Mouse (Mus musculus) urinary bladder, adult 2 months (tissue): ENCODE measurements around the gene Npas2. TPM values are rescaled to one million over a fixed set of nuclear protein-coding genes. Genes with fewer than 3 reads are reported as not detected.

Experiments used
- DNase-seq: peaks from one replicate; pipeline ENCODE4 v3.0.0; 2022; ENCODE audit warnings: low spot score
- polyA plus RNA-seq: library from polyadenylated mRNA; depleted of rRNA; stranded (reverse); fragments of >200 nt; gene quantifications from 2 replicates; pipeline ENCODE4 v1.2.3, GENCODE M21; 2012

Npas2 gene
- polyA plus RNA-seq, 1 experiment = 1.7 TPM

DNA sequence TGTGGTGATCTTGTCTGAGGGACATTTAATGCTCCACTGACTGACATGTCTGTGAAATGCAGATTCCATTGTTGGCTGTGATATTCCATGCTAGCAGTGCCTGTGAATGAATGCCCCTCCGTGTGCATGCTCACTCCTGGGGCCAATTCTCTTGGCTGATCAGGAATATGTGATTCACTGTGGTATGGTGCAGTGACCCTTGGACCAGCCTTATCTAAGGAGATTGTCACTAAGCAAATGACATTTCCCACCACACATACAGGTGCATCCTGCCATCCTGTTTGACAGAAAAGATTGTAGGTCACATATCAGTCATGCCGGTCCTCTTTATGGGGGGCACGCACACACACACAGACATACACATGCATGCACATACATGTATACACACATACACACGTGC lies 138.9 kb downstream of the Npas2 start:
- no peak for DNase-seq

GRCm38 (mm10) chr1:39335561-39336196 lies 142.1 kb downstream of the Npas2 start:
- DNase-seq = peak; percentile 17

DNA sequence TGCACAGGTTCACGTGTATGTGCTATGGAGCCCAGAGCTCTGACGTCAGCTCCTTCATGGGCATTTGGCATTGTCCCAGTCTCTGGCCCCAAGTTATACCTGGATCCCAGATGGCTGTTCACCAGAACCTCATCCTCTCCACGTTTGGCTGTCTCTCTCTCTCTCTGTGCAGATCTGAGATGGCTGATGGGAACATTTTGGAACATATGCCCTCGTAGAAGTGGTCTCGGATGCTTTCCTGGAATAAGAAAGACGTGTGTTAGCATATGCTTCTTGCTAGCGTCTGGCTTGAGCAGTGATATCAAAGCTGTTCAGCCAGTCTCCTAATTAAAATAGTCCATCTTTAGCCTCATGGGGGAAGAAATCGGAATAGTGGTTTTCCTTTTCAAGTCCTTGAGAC lies 143.3 kb downstream of the Npas2 start:
- no peak for DNase-seq

GRCm38 (mm10) chr1:39338831-39339230 lies 145.3 kb downstream of the Npas2 start:
- no peak for DNase-seq

- DNase-seq = no peak
Observed at GRCm38 (mm10) chr1:39339455-39339854, 145.9 kb downstream of the Npas2 start.

- no peak for DNase-seq
Observed at GRCm38 (mm10) chr1:39340156-39340555, 146.6 kb downstream of the Npas2 start.

DNA sequence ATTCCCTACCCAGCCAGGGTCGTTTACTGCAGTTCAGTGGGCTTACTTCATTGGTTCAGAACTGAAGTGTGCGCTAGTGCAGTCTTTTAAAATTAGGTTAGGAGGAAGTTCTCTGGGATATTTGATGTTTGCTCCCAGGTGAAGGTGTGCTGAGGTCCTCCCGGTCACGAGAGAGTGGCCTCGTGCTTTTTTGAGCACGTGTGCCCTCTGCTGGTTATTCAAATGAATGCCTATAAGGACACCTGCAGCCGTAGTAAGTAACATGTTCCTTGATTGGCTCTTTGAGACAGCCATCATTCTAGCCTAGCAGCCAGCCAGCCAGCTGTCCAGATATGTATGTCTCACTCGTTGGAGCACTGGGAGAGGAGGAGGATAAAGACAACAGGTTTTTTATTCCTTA lies 147.1 kb downstream of the Npas2 start:
- DNase-seq = peak; percentile 21

GRCm38 (mm10) chr1:39341807-39342206 lies 148.3 kb downstream of the Npas2 start:
- no peak for DNase-seq

DNA sequence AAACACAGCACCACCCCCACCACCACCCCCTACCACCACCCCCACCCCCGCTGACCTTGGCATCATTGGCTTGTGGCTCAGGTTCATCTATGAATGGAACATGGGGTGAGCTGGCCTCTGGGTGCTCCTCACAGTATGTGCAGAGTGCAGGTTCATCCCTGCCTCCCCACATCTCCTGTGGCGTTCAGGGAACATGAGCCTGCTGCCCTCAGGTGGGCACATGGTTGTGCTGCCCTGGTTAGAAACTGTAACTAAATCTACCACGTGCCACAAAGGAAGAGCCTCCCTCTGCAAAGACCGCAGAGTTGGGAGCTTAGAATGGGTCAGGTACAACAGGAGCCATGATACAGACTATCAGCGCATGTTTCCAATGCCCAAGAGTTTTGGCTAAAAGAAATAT lies 149.7 kb downstream of the Npas2 start:
- no peak for DNase-seq

DNA sequence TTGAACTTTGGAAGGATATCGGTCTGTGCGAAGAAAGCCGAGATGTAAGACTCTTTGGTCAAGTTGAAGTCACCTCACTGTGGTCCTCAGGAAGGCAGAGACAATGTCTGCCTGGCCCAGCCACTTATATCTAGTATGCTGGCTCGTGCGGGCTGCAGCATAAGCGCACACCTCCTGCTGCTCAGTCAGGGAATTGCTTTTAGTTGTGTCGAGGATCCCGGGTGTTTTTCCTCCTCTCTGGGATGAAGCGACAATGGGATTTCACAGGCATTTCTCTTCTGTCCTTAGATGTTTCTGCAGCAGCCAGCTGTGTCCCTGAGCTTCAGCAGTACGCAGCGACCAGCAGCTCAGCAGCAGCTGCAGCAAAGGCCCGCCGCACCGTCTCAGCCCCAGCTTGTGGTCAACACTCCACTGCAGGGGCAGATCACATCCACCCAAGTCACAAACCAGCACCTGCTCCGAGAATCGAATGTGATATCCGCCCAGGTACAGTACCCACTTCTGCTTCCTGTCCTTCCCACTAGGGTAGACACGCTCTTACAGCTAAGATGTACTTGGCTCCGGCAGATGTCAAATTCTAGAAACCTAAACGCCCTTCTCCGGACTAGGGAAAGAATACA lies 151.6 kb downstream of the Npas2 start:
- DNase-seq = peak; percentile 14

DNA sequence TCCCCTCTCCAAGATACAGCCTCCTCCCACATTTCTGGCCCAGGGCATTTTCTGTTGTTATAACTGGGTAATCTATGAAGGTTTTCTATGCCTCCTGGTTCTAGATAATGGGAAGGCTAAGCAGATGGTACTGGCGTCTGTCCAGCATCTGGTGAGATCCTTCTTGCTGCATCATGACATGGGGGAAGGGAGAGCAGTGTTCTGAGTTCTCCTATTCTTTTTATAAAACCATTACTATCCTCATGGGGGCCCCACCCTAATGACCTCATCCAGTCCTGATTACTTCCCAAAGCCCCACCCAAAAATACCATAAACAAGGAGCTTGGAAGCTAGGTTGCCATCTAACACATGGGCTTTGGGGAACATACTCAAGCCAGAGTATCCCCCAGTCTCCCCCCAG lies 155.5 kb downstream of the Npas2 start:
- DNase-seq = no peak

DNA sequence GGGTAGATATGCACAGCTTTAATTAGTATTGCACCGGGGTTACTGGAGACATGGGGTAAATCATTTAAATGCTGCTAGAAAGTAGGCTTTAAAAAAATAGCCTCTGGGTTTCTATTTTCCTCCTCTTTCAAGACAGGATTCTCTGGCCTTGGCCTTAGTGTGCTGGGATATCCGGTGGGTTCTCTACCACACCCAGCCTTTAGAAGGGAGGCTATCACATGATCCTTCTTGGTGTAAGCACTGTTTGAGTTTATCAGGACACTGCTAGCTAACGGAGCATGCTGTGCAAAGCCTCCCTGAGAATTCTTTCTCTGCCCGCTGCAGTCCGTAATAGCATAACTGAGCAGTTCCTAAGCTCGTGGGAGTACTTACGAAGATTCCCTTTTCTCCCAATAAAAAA lies 155.9 kb downstream of the Npas2 start:
- DNase-seq = no peak

GRCm38 (mm10) chr1:39361754-39362514 lies 168.4 kb downstream of the Npas2 start:
- DNase-seq = peak; percentile 18

- peak; percentile 15 for DNase-seq
Observed at GRCm38 (mm10) chr1:39362515-39362893, 169.0 kb downstream of the Npas2 start.

DNA sequence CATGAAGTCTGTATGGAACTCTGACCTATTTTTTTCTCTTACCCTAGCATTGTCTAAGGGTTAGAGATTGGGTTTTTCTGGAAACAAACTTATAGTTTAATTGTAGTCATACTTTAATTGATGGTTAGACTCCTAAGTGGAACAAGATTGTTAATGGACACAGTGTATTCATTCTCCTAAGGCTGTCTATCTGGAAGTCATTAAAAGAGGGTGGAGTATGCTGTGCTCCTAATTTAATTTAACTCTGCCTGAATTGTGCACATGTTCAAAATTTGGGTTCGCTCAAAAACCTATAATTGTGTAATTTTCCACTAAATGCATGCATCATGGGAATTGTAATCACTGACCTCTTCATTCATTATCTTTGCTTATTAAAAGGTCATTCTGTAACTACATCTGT lies 172.0 kb downstream of the Npas2 start:
- DNase-seq = no peak

GRCm38 (mm10) chr1:39367045-39367444 lies 173.5 kb downstream of the Npas2 start:
- DNase-seq = no peak

DNA sequence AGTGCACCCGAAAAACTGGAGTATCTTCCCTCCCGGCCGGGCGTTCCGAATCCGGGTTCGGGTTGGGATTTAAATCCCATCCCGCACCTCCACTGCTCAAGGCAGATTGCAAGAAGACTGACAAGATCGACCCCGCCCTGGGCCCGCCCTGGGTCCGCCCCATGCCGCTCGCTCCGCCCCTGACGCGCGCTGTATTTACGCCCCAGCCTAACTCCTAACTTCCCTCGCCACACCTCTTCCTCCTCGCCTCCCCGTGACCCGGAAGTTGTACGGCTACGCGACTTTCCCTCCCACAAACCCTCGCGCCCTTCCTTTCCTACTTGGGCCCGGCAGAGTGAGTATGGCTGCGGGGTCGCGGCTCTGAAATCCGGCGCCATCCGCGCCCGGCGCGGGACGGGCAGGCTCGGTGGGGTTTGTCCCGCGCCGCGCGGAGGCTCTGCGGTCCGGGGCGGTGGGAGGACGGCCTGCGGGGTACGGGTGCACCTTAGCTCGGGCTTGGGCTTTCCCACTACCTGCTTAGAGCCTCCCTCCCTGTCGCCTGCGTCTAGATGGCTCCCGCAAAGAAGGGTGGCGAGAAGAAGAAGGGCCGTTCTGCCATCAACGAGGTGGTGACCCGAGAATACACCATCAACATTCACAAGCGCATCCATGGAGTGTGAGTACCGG lies 174.2 kb downstream of the Npas2 start, which contains the start of gene Rpl31:
Gene Rpl31 (plus strand): TSS at position 242 of the 666 bp plus-strand sequence.
- peak; percentile 92 for DNase-seq

- no peak for DNase-seq
Observed at GRCm38 (mm10) chr1:39368267-39368841, 174.8 kb downstream of the Npas2 start.

GRCm38 (mm10) chr1:39370431-39370830 lies 176.9 kb downstream of the Npas2 start:
- no peak for DNase-seq

DNA sequence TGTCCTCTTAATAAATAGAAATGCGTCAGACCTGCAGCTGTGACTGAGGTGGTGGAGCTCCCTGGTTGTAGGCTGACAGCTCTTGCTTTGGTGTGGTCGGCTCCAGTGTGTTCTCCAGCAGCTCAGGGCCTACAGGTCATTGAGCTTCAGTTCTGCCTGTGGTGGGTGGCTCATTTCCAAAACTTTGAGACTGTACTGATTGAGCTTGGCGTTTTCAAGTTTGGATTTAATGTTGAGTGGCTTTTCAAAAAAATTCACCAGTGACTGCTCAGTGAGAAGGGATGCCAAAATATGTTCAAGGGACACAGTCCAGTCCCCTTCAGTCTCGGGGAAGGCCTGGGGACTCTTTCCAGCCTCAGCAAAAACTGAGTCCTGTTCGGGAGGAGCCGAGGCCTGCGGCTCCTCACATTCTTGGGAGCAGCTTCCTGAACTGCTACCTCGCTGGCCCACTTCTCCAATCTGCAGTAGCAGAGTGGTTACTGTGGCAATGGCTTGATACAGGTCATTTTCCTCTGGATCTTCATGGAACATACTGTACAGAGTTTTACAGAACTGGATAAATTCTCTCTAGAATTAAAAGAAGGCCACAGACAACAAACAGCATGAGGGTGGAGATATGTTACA lies 178.8 kb downstream of the Npas2 start:
- no peak for DNase-seq

DNA sequence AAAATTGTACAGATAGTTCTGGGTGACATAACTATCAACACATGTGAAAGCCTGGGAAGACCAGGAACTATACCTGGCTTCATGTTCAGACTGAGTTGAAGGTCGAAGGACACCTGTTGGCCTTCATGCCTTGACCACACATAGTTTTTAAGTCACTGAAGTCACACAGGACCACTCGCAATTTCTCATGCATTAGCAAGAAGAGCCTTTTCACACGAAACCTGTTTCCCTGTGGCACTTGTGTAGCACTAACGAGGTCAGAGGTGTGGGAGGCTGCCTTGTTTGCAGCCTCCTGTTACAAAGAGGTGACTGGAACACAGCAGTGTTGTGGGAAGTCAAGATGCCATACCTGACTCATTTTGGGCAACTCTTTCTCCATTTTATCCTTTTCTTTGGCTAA lies 179.8 kb downstream of the Npas2 start:
- DNase-seq = no peak
